Mouse (Mus musculus) ES-E14 (cell line): Measurements from ENCODE around the gene 2700049A03Rik. TPM values are rescaled to one million over a fixed set of nuclear protein-coding genes. Genes with fewer than 3 reads are reported as not detected.

Experiments
- DNase-seq: peaks from one replicate; pipeline ENCODE4 v3.0.0-alpha.2; 2013; ENCODE audit warnings: low read depth, low spot score
- H3K27ac ChIP-seq: 2 replicates; pipeline ENCODE4 v1.5.1; 2012; ENCODE audit warnings: low read depth, mild to moderate bottlenecking, low read length, moderate library complexity, mixed read lengths; ENCODE audit not compliant: poor library complexity, insufficient read depth, severe bottlenecking
- H3K36me3 ChIP-seq: 2 replicates; pipeline ENCODE4 v1.6.1; 2012; ENCODE audit warnings: mild to moderate bottlenecking, low read length, moderate library complexity, mixed read lengths; ENCODE audit not compliant: control insufficient read depth, poor library complexity, insufficient read depth, severe bottlenecking
- H3K4me1 ChIP-seq, 2 experiments: fragments of 150-350 bp in 1 of 2; sonication (generic) in 1 of 2; 2 replicates each; pipeline ENCODE4 v1.6.1; 2012; ENCODE audit warnings: low read length in 2 of 2, mild to moderate bottlenecking in 1 of 2, mixed read lengths in 1 of 2; ENCODE audit not compliant: control insufficient read depth in 2 of 2, insufficient read depth in 2 of 2, poor library complexity in 1 of 2
- H3K4me3 ChIP-seq, 2 experiments: fragments of 150-350 bp in 1 of 2; sonication (generic) in 1 of 2; 2 replicates each; pipeline ENCODE4 v1.5.1; 2012; ENCODE audit warnings: low read length in 2 of 2, low read depth in 1 of 2, mild to moderate bottlenecking in 1 of 2, mixed read lengths in 1 of 2; ENCODE audit not compliant: insufficient read depth in 1 of 2, poor library complexity in 1 of 2, severe bottlenecking in 1 of 2
- H3K9ac ChIP-seq: 2 replicates; pipeline ENCODE4 v1.6.1; 2012; ENCODE audit warnings: low read depth, mild to moderate bottlenecking, low read length, mixed read lengths; ENCODE audit not compliant: poor library complexity, insufficient read depth, severe bottlenecking
- H3K9me3 ChIP-seq: fragments of 150-350 bp; sonication (generic); 2 replicates; pipeline ENCODE4 v1.6.1; 2012; ENCODE audit warnings: low read depth, mild to moderate bottlenecking, low read length; ENCODE audit not compliant: control insufficient read depth, insufficient read depth
- CHD2 ChIP-seq: IDR thresholded peaks from 2 replicates; pipeline ENCODE4 v1.6.1; 2014; ENCODE audit warnings: mild to moderate bottlenecking, low read depth, low read length, inconsistent platforms
- HCFC1 ChIP-seq: IDR thresholded peaks from 2 replicates; pipeline ENCODE4 v1.6.1; 2012; ENCODE audit warnings: low read length, inconsistent platforms, borderline replicate concordance; ENCODE audit not compliant: insufficient read depth
- MAFK ChIP-seq: IDR thresholded peaks from 2 replicates; pipeline ENCODE4 v1.6.1; 2014; ENCODE audit warnings: mild to moderate bottlenecking, low read depth, low read length, inconsistent platforms; ENCODE audit not compliant: insufficient read depth
- ZC3H11A ChIP-seq: IDR thresholded peaks from 2 replicates; pipeline ENCODE4 v1.6.1; 2012; ENCODE audit warnings: low read depth, mild to moderate bottlenecking, inconsistent platforms, low read length, borderline replicate concordance
- ZNF384 ChIP-seq: IDR thresholded peaks from 2 replicates; pipeline ENCODE4 v1.6.1; 2012; ENCODE audit warnings: low read depth, low read length, inconsistent platforms
- in situ Hi-C, 2 experiments: fragments of 600-800 bp; cut with MboI; formaldehyde crosslinking; loops; one replicate each; pipeline ENCODE4 v1.15.1; 2025; ENCODE audit warnings: low sequenced_read_pairs in 2 of 2, inconsistent platforms in 1 of 2; ENCODE audit not compliant: unreplicated experiment in 2 of 2
- total RNA-seq: library from RNA; depleted of rRNA; stranded (reverse); fragments of 300-350 nt; gene quantifications from 2 replicates; pipeline ENCODE4 v1.2.3, GENCODE M21; 2012

2700049A03Rik gene
- total RNA-seq, 1 experiment, result 18.3 TPM

- TF ChIP-seq HCFC1 (no peak), MAFK (no peak), ZC3H11A (no peak), ZNF384 (no peak), CHD2 (no peak)
- no peak overlapping the region for H3K4me3 ChIP-seq
- H3K36me3 ChIP-seq, result peaks cover 30% of the 10 kb centered on the region
- H3K27ac ChIP-seq, result no peak overlapping the region
- H3K4me1 ChIP-seq, result no peaks in the 10 kb centered on the region
- in situ Hi-C loops, result no loop called here
- no peaks in the 10 kb centered on the region for H3K9me3 ChIP-seq
- no peak overlapping the region for H3K9ac ChIP-seq
- DNase-seq, result peak; percentile 40
These were observed 11.0 kb downstream of the 2700049A03Rik start for GRCm38 (mm10) chr12:71147641-71148040.

GRCm38 (mm10) chr12:71148801-71149200, 12.2 kb downstream of the 2700049A03Rik start:
- H3K36me3 ChIP-seq, result peaks cover 29% of the 10 kb centered on the region
- no peak for DNase-seq
- in situ Hi-C loops, result no loop called here

GRCm38 (mm10) chr12:71149456-71149855, 12.8 kb downstream of the 2700049A03Rik start:
- H3K4me1 ChIP-seq, result no peaks in the 10 kb centered on the region
- no peaks in the 10 kb centered on the region for H3K9me3 ChIP-seq
- TF ChIP-seq MAFK (no peak), ZC3H11A (no peak), HCFC1 (no peak), CHD2 (no peak), ZNF384 (no peak)
- H3K4me3 ChIP-seq, result no peak overlapping the region
- no peak overlapping the region for H3K27ac ChIP-seq
- DNase-seq, result no peak
- in situ Hi-C loops, result no loop called here
- H3K36me3 ChIP-seq, result peaks cover 29% of the 10 kb centered on the region
- no peak overlapping the region for H3K9ac ChIP-seq

More at GRCm38 (mm10) chr12:71148801-71149200, 12.2 kb downstream of the 2700049A03Rik start:
- no peak overlapping the region for H3K4me3 ChIP-seq
- no peaks in the 10 kb centered on the region for H3K9me3 ChIP-seq
- no peak for TF ChIP-seq CHD2
- TF ChIP-seq MAFK, result no peak
- TF ChIP-seq ZNF384, result no peak
- TF ChIP-seq ZC3H11A, result no peak
- TF ChIP-seq HCFC1, result no peak
- no peak overlapping the region for H3K9ac ChIP-seq
- H3K4me1 ChIP-seq, result no peaks in the 10 kb centered on the region
- H3K27ac ChIP-seq, result no peak overlapping the region

- H3K36me3 ChIP-seq, result peaks cover 29% of the 10 kb centered on the region
- no peaks in the 10 kb centered on the region for H3K9me3 ChIP-seq
- H3K4me3 ChIP-seq, result no peak overlapping the region
- no peak overlapping the region for H3K27ac ChIP-seq
- no peak for DNase-seq
- no peaks in the 10 kb centered on the region for H3K4me1 ChIP-seq
- TF ChIP-seq ZNF384, result no peak
- no peak for TF ChIP-seq ZC3H11A
- TF ChIP-seq MAFK, result no peak
- no peak for TF ChIP-seq HCFC1
- no peak for TF ChIP-seq CHD2
- in situ Hi-C loops, result no loop called here
- no peak overlapping the region for H3K9ac ChIP-seq
These were observed 13.5 kb downstream of the 2700049A03Rik start for GRCm38 (mm10) chr12:71150167-71150566.

- in situ Hi-C loops, result no loop called here
- Histone ChIP-seq H3K27ac (no peak overlapping the region), H3K4me1 (no peaks in the 10 kb centered on the region), H3K4me3 (no peak overlapping the region), H3K36me3 (peaks cover 11% of the 10 kb centered on the region), H3K9me3 (no peaks in the 10 kb centered on the region), H3K9ac (no peak overlapping the region)
- no peak for DNase-seq
- TF ChIP-seq ZC3H11A, result no peak
- no peak for TF ChIP-seq ZNF384
- no peak for TF ChIP-seq MAFK
- no peak for TF ChIP-seq HCFC1
- no peak for TF ChIP-seq CHD2
These were observed 18.3 kb downstream of the 2700049A03Rik start for GRCm38 (mm10) chr12:71154979-71155378.
